Mouse (Mus musculus) CD4-positive helper T cell, adult 2 months (primary cell): ENCODE results near the gene Ifna4.

ENCODE experiments used
- DNase-seq: peaks from one replicate; pipeline ENCODE4 v3.0.0-alpha.2; 2012; ENCODE audit warnings: low read depth, missing footprints, low spot score

Gene Ifna4

GRCm38 (mm10) chr4:88865011-88865569 lies 23.4 kb downstream of the Ifna4 start:
- DNase-seq = no peak

- peak; percentile 85 for DNase-seq
These were observed 25.8 kb downstream of the Ifna4 start for GRCm38 (mm10) chr4:88867366-88867925.

GRCm38 (mm10) chr4:88867926-88868911 lies 26.6 kb downstream of the Ifna4 start:
- DNase-seq = peak; percentile 86

GRCm38 (mm10) chr4:88872691-88873090 lies 31.0 kb downstream of the Ifna4 start:
- peak; percentile 54 for DNase-seq

GRCm38 (mm10) chr4:88875435-88876095 lies 33.9 kb downstream of the Ifna4 start:
- DNase-seq = peak; percentile 45

GRCm38 (mm10) chr4:88876520-88876919 lies 34.9 kb downstream of the Ifna4 start:
- no peak for DNase-seq

- DNase-seq = no peak
These were observed 36.6 kb downstream of the Ifna4 start for GRCm38 (mm10) chr4:88878246-88878645.

GRCm38 (mm10) chr4:88878772-88879171 lies 37.1 kb downstream of the Ifna4 start:
- DNase-seq = no peak

GRCm38 (mm10) chr4:88880101-88880500 lies 38.4 kb downstream of the Ifna4 start, which contains the start of gene Ifne:
Gene Ifne, minus strand, starts transcription at chr4:88880201.
- no peak for DNase-seq

- no peak for DNase-seq
These were observed 46.6 kb downstream of the Ifna4 start for GRCm38 (mm10) chr4:88888236-88888635.
